Mouse (Mus musculus): ENCODE results near the gene Zfp385c. TPM values are rescaled to one million over a fixed set of nuclear protein-coding genes. Genes with fewer than 3 reads are reported as not detected.
"Not testable (repeated sequence)": the region's sequence is repeated elsewhere in the genome, so short reads cannot be mapped to it uniquely, and the experiment has no call there.

Zfp385c gene
- total and polyA plus RNA-seq, 3 experiments = 0.12 to 0.15 TPM; not detected in 1

DNA sequence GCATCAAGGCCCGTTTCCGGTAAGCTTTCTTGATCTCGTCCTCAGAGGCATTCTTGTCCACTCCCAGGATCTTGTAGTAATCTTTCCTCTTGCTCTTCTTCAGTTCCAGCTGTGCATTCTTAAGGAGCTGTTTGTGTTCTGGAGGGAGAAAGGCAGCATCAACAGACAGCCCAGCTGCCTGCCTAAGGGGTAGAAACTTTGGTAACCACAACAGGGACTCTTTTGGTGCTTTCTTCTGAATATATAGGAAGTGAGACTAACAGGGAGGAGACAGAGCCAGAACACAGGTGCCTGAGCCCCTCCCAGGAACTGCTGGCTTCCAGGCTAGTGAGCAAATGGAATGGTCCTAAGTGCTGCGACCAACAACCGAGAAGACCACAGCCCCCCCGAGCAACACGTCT lies 107.7 kb downstream of the Zfp385c start:
- DNase-seq (ENCODE audit: low read depth, low spot score) = no peak
- Histone ChIP-seq H3K4me3 (ENCODE audit: control insufficient read depth in 1 of 2, insufficient read depth in 1 of 2, low read depth in 2 of 2, low read length in 2 of 2) (no peak overlapping the region), H3K9ac (ENCODE audit: control insufficient read depth, low read depth, low read length, poor library complexity, severe bottlenecking) (no peak overlapping the region), H3K27me3 (ENCODE audit: control insufficient read depth in 1 of 2, insufficient read depth in 2 of 2, low read length in 2 of 2) (no peaks in the 10 kb centered on the region), H3K9me3 (replicated peaks; ENCODE audit: insufficient read depth, low read length) (no peaks in the 10 kb centered on the region), H3K36me3 (ENCODE audit: control insufficient read depth in 1 of 2, insufficient read depth in 2 of 2, low read length in 2 of 2) (peaks cover 13 to 38% of the 10 kb centered on the region in 2 experiments), H3K27ac (ENCODE audit: control insufficient read depth, low read depth, low read length) (no peak overlapping the region), H3K4me1 (ENCODE audit: control insufficient read depth in 1 of 2, insufficient read depth in 2 of 2, low read length in 2 of 2) (peaks cover 7 to 11% of the 10 kb centered on the region in 2 experiments), H3K79me2 (ENCODE audit: control insufficient read depth, insufficient read depth, low read length, poor library complexity) (no peaks in the 10 kb centered on the region)
- TF ChIP-seq TCF12 (IDR thresholded peaks at IDR 0.05; ENCODE audit: low read depth, low read length) (no peak), USF1 (IDR thresholded peaks at IDR 0.05; ENCODE audit: low read depth, low read length) (no peak), ELF1 (IDR thresholded peaks at IDR 0.05; ENCODE audit: low read depth, low read length) (no peak), KAT2A (conservative IDR thresholded peaks at IDR 0.05; ENCODE audit: low read depth, low read length) (no peak), ZKSCAN1 (IDR thresholded peaks at IDR 0.05; ENCODE audit: low read depth, low read length) (no peak), MYB (IDR thresholded peaks at IDR 0.05; ENCODE audit: low read depth, low read length) (no peak), GATA1 (IDR thresholded peaks at IDR 0.05; ENCODE audit: low read depth, low read length) (no peak), MYC (IDR thresholded peaks at IDR 0.05; ENCODE audit: low read depth, low read length) (no peak), TBP (IDR thresholded peaks at IDR 0.05; ENCODE audit: low read depth, low read length) (no peak), RAD21 (IDR thresholded peaks at IDR 0.05; ENCODE audit: low read depth, low read length) (no peak)

DNA sequence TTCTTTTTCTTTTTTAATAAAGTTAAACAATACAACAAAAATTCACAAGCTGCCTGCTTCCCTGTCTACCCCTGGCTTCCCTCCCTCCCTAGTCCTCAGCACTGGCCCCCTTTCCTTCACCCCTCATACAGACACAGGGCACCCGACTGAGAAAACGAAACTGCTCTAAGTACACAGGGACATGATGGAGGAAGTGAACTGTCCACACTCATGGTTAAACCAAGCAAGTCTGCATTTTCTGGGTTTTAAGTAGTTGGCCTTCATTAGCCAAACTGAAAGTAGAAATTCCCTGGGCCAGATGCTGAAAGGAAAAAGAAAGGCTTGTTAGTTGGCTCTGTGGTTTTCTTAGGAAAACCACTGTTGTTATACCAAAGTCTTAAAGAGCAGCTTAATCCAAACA lies 109.4 kb downstream of the Zfp385c start:
- H3K4me3 ChIP-seq (ENCODE audit: control insufficient read depth in 1 of 2, insufficient read depth in 1 of 2, low read depth in 2 of 2, low read length in 2 of 2) = no peak overlapping the region
- no peak overlapping the region for H3K27ac ChIP-seq (ENCODE audit: control insufficient read depth, low read depth, low read length)
- H3K9ac ChIP-seq (ENCODE audit: control insufficient read depth, low read depth, low read length, poor library complexity, severe bottlenecking) = no peak overlapping the region
- peaks cover 13 to 25% of the 10 kb centered on the region in 2 experiments for H3K36me3 ChIP-seq (ENCODE audit: control insufficient read depth in 1 of 2, insufficient read depth in 2 of 2, low read length in 2 of 2)
- H3K79me2 ChIP-seq (ENCODE audit: control insufficient read depth, insufficient read depth, low read length, poor library complexity) = no peaks in the 10 kb centered on the region
- no peak for DNase-seq (ENCODE audit: low read depth, low spot score)
- H3K27me3 ChIP-seq (ENCODE audit: control insufficient read depth in 1 of 2, insufficient read depth in 2 of 2, low read length in 2 of 2) = no peaks in the 10 kb centered on the region
- peaks cover 7 to 11% of the 10 kb centered on the region in 2 experiments for H3K4me1 ChIP-seq (ENCODE audit: control insufficient read depth in 1 of 2, insufficient read depth in 2 of 2, low read length in 2 of 2)
- TF ChIP-seq USF2 (IDR thresholded peaks at IDR 0.05; ENCODE audit: borderline replicate concordance in 1 of 2, insufficient read depth in 1 of 2, low read depth in 1 of 2, low read length in 2 of 2) = no peak
- TF ChIP-seq BHLHE40 (IDR thresholded peaks at IDR 0.05; ENCODE audit: borderline replicate concordance, low read depth, low read length) = no peak
- TF ChIP-seq ELF1 (IDR thresholded peaks at IDR 0.05; ENCODE audit: low read depth, low read length) = no peak
- no peak for TF ChIP-seq CHD2 (IDR thresholded peaks at IDR 0.05; ENCODE audit: low read length)
- no peak for TF ChIP-seq EP300 (IDR thresholded peaks at IDR 0.05; ENCODE audit: low read depth in 1 of 2, low read length in 2 of 2)
- TF ChIP-seq MYC (IDR thresholded peaks at IDR 0.05; ENCODE audit: low read depth, low read length) = no peak
- no peak for TF ChIP-seq MAFK (IDR thresholded peaks at IDR 0.05; ENCODE audit: borderline replicate concordance, low read depth, low read length)
- no peak for TF ChIP-seq POLR2AphosphoS2 (IDR thresholded peaks at IDR 0.05; ENCODE audit: low read length)
- no peak for TF ChIP-seq MEF2A (IDR thresholded peaks at IDR 0.05; ENCODE audit: extremely low read depth, insufficient replicate concordance, low read depth, low read length, poor library complexity, severe bottlenecking)
- TF ChIP-seq ZMIZ1 (IDR thresholded peaks at IDR 0.05; ENCODE audit: low read depth, low read length) = no peak
- no peak for TF ChIP-seq ZC3H11A (IDR thresholded peaks at IDR 0.05; ENCODE audit: low read depth, low read length)
- TF ChIP-seq MXI1 (IDR thresholded peaks at IDR 0.05; ENCODE audit: low read depth, low read length) = no peak
- H3K9me3 ChIP-seq (replicated peaks; ENCODE audit: insufficient read depth, low read length) = no peaks in the 10 kb centered on the region

GRCm38 (mm10) chr11:100582413-100582812 lies 109.8 kb downstream of the Zfp385c start:
- not testable (repeated sequence) for H3K79me2 ChIP-seq (ENCODE audit: control insufficient read depth, insufficient read depth, low read length, poor library complexity); H3K9me3 ChIP-seq (replicated peaks; ENCODE audit: insufficient read depth, low read length); H3K4me3 ChIP-seq (ENCODE audit: control insufficient read depth in 1 of 2, insufficient read depth in 1 of 2, low read depth in 2 of 2, low read length in 2 of 2); H3K27me3 ChIP-seq (ENCODE audit: control insufficient read depth in 1 of 2, insufficient read depth in 2 of 2, low read length in 2 of 2); DNase-seq (ENCODE audit: low read depth, low spot score); H3K9ac ChIP-seq (ENCODE audit: control insufficient read depth, low read depth, low read length, poor library complexity, severe bottlenecking)
- Histone ChIP-seq H3K27ac (ENCODE audit: control insufficient read depth, low read depth, low read length) (peak overlapping the region; percentile 20; the same call in 1 of the 2 replicates), H3K36me3 (ENCODE audit: control insufficient read depth in 1 of 2, insufficient read depth in 2 of 2, low read length in 2 of 2) (peaks cover 13 to 25% of the 10 kb centered on the region in 2 experiments), H3K4me1 (ENCODE audit: control insufficient read depth in 1 of 2, insufficient read depth in 2 of 2, low read length in 2 of 2) (peaks cover 7 to 11% of the 10 kb centered on the region in 2 experiments)

All from MEL (cell line).